Mouse (Mus musculus) cerebellum, postnatal 36 days (tissue): ENCODE measurements around the gene Actbl2.

Source experiments
- DNase-seq, 2 experiments: peaks; one replicate each; pipeline ENCODE4 v3.0.0; 2021 to 2022; ENCODE audit warnings: mixed read lengths in 2 of 2

The Actbl2 gene

GRCm38 (mm10) chr13:111254713-111255112, at the start of gene Actbl2:
Gene Actbl2, plus strand, starts transcription at chr13:111255013.
- no peak for DNase-seq

DNA sequence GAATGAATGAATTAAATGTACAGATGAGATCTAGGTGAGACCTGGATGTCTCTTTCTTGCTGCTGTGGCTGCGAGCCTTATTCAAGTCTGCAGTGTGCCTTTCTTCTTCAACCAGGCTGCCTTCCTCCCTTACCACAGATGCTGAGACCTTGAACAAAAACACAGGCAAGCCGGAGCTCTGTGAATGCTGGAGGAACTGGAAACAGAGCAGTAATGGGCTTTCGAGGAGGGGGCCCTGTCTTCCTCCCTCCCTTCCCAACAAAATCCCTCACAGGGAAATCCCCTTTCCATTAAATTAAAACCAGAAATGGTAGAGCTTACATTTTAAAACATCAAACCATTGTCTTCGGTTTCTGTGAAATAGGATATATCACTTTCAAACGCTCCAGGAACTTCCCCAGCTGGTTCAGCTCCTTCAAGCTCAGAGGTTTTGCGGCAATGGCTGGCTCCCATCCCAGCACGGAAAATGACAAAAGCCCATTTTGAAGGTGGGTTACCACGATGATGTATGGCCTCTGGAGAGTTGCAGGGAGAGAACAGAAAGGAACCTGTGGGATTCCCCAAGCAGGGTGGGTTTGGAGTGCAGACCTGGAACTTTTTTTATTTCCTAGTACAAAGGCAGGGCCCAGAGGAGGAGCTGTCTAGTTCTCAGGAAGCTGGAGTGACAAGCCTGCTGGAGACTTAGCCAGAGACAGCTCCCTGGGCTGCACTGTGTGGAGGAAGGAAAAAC, 44.0 kb upstream of the Actbl2 start:
- DNase-seq: no peak

GRCm38 (mm10) chr13:111228768-111229167, 26.0 kb upstream of the Actbl2 start:
- no peak for DNase-seq

DNA sequence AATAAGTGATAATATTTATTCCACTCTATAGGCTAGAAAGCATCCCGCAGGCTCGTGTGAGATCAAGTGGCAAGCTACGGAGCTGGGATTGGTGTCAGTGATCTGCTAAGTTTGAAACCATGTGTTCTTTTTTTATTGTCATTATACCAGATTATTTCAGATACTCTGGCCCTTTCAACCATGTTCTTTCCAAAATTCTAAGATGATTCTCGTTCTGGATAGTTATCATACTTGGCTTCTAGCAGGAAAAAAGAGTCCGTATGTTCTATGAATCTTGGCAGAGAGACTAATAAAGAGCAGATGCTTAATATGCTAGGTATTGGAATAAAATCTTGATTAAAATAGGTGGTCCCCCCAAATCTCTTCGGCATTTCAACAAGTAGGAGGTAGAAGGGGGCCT, 25.3 kb upstream of the Actbl2 start:
- no peak for DNase-seq

DNA sequence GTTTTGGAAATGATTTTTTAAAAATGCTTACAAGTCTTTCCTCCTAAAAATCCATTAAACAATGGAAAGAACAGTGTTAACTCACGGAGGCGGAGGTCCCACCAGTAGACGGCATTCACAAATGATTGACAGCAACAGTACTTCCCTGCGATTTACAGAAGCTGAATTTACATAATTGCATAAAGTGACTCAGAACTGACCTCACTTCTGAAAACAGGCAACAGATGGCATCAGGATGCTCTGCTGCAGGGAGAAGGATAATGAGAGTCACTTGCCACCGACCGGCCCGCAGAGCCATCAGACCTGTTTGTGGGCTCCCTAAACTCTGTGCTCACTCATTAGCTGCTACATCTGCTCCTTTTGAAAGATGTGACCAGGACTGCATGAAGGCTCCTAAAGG, 22.4 kb upstream of the Actbl2 start:
- peak; percentile 23 to 38 for DNase-seq

DNA sequence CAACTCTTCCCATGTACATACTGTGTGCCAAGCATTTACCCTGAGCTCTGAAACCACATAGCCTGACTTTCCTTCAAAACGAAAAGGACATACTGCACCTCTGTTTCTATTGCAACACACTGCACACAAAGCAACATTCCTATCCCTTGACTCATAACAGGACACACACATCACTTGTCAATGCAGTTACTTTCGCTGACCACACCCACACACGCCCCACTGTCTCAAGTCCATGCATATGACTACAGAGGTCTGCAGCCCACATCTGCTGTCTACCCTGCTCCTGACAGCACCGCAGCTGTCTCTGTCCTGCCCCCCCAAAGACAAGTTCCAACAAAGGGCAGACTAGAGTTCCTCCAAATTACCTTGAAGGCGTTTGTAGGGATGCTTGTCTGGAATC, 21.5 kb upstream of the Actbl2 start:
- DNase-seq: no peak

- no peak for DNase-seq
Measured at GRCm38 (mm10) chr13:111234573-111234972, 20.2 kb upstream of the Actbl2 start.

- no peak for DNase-seq
Measured at GRCm38 (mm10) chr13:111235719-111236166, 19.1 kb upstream of the Actbl2 start.

GRCm38 (mm10) chr13:111236461-111236864, 18.4 kb upstream of the Actbl2 start:
- no peak for DNase-seq

- no peak for DNase-seq
Measured at GRCm38 (mm10) chr13:111237296-111237695, 17.5 kb upstream of the Actbl2 start.

- no peak for DNase-seq
Measured at GRCm38 (mm10) chr13:111237865-111238465, 16.8 kb upstream of the Actbl2 start.

DNA sequence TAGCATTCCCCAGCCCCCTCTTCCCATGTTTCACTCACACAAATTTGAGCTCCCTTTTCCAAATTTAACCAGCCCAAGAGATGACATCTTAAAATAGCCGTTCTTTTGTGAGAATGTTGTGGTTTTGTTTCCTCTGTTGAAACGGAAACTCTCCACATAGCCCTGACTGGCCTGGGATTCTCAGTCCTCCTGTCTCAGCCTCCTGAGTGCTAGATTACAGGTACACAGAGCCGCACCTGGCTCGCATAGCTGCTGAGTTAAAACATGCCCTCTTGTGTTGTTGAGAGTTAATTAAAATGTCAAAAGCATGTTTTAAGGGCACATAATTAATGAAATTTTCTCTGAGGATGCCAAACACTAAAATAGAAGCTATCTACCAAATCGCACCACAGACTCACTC, 3.7 kb upstream of the Actbl2 start:
- no peak for DNase-seq

- DNase-seq: no peak
Measured at GRCm38 (mm10) chr13:111251795-111252194, 3.0 kb upstream of the Actbl2 start.

DNA sequence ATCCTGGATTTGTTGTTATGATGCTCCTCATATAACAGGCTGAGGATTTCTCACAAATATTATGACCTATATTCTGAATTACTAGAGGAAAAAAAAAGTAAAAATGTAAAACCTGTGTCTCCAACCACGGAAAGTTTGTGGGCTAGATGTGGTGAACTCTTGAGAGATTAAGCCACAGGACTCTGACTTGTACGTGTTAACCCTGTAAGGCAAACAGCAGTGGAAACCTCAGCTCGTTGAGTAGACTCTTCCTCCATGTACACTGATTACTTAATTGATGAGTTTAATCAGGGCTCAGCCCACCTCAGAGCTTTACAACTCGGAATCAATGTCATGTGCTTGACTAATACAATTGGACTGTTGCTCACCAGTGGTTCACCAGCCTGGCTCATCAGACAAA, 3.2 kb downstream of the Actbl2 start:
- DNase-seq: no peak

GRCm38 (mm10) chr13:111258424-111259092, 3.7 kb downstream of the Actbl2 start:
- DNase-seq: no peak

GRCm38 (mm10) chr13:111259093-111259491, 4.3 kb downstream of the Actbl2 start:
- DNase-seq: no peak

DNA sequence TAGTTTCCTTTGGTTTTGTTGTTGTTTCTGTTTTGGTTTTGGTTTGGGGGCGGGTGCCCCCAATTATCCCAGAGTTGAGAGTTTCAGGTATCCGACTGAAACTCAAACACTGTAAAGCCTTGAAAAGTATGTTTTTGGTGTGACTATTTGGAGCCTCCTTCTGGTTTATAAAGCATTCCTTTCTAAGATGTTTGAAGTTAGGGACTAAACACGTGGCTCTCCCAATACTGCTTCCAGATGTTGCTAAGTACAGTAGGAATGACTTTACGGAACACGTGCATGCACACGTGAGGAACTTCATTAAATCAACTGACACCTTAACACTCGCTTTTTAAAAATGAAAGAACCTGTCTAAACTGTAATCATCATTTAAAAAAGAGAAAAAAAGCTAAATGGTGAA, 4.9 kb downstream of the Actbl2 start:
- no peak for DNase-seq

GRCm38 (mm10) chr13:111263186-111263585, 8.4 kb downstream of the Actbl2 start:
- DNase-seq: no peak

DNA sequence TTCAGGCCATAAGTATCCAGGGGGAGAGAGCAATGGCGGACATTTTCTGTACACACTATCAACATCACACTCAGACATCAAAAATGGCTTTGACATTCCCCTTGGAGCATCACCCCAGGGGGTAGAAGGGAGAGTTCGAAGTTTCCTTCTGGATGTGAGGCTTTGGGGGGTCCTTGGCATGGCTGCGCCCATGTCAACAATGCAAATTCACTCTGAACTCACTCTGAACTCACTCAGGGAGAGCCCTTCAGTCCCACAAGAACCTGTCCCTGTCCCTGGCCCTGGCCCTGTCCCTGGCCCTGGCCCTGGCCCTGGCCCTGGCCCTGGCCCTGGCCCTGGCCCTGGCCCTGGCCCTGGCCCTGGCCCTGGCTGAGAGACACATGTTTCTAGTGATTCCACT, 8.9 kb downstream of the Actbl2 start:
- DNase-seq: no peak

GRCm38 (mm10) chr13:111265231-111266000, 10.6 kb downstream of the Actbl2 start:
- no peak for DNase-seq

DNA sequence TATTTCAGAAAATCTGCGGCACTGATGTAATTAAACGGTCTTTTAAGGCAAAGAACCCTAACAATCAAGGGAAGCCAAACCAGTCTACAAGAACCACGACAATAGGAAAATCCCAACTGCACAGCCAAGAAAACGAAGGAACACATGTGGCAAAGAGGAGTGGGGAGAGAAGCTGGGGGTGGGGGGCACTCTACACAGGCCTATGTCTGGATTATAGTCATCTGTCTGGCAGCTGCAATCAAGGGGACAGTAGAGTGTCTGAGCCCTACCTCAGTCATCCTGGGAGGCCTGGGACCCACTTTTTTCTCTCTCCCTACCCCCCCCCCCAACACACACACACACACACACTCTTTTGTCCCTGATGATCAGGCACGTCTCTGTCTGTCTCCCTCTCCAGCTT, 12.0 kb downstream of the Actbl2 start:
- DNase-seq: no peak

- no peak for DNase-seq
Measured at GRCm38 (mm10) chr13:111268992-111269391, 14.2 kb downstream of the Actbl2 start.

DNA sequence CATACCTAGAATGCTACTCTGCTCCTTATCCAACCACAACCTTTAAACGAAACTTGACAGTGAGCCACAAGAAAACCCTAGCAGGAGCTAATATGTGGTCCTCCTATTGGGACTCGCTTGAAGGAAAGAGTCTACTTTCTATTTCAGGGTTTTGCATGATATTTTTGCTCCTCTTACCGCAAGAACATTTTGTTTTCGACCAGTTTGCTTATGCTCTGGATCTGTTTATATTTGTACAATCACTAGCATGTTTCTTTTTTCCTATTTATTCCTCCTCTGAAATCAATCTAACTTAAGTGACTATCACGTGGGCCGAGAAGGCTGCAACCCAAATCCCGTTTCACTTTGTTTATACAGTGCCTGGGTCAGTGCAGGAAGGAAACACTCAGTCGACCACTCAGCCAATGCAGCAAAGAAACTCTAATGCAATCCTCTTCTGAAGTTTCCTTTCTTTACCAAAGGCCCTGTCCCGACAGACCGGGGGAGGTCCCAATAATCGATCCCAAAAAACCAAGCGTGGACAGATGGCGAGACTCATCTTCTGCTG, 15.0 kb downstream of the Actbl2 start:
- no peak for DNase-seq
